Mouse (Mus musculus): ENCODE measurements around the gene Zbtb8os. TPM values are rescaled to one million over a fixed set of nuclear protein-coding genes. Genes with fewer than 3 reads are reported as not detected.
A peak's percentile ranks its signal among the peaks of the same experiment; 100 is the strongest.

Gene Zbtb8os
- polyA plus RNA-seq, 1 experiment from 2014 or later = 31.1 TPM

GRCm38 (mm10) chr4:129299121-129299520 is 36.4 kb upstream of the Zbtb8os start:
- H3K4me2 ChIP-seq = no peak overlapping the region
- H3K4me3 ChIP-seq = no peak overlapping the region
- H3K27me3 ChIP-seq (replicated peaks) = no peaks in the 10 kb centered on the region
- ATAC-seq = no peak
- H3K9me3 ChIP-seq (replicated peaks) = 0 out of 2 replicates have a peak, but pooled peaks cover 4% of the 10 kb centered on the region
- H3K27ac ChIP-seq = no peak overlapping the region
- no peaks in the 10 kb centered on the region for H3K36me3 ChIP-seq
- no peak overlapping the region for H3K9ac ChIP-seq
- peaks cover 34% of the 10 kb centered on the region for H3K4me1 ChIP-seq
- WGBS (ENCODE audit: insufficient replicate concordance) = 68% methylated on average over 10 of the region's 10 CpGs

DNA sequence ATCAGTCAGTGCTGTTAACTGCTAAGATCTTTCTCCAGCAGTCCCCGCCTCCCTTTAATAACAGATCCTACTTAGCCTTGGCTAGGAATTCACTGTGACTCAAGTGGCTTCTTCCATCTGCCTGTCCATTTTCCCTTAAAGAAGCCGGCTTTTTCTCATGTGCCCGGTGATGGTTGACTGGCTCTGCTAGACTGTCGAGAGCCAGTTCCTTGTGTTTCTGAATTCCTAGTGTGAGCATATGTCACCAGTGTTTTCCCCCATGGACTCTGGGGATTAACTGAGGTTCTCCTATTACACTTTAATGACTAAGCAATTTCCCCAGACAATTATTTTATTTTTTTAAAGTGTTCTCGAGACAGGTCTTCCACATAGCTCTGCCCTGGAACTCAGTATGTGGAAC is 32.1 kb upstream of the Zbtb8os start:
- Histone ChIP-seq H3K4me2 (no peak overlapping the region), H3K27me3 (replicated peaks) (no peaks in the 10 kb centered on the region), H3K9ac (no peak overlapping the region), H3K27ac (no peak overlapping the region), H3K36me3 (peaks cover 31% of the 10 kb centered on the region), H3K9me3 (replicated peaks) (0 out of 2 replicates have a peak, but pooled peaks cover 4% of the 10 kb centered on the region), H3K4me1 (peaks cover 32% of the 10 kb centered on the region), H3K4me3 (no peak overlapping the region)
- no peak for ATAC-seq
- 82% methylated on average over 5 of the region's 5 CpGs for WGBS (ENCODE audit: insufficient replicate concordance)

GRCm38 (mm10) chr4:129303816-129304215 is 31.7 kb upstream of the Zbtb8os start:
- H3K27ac ChIP-seq = no peak overlapping the region
- 0 out of 2 replicates have a peak, but pooled peaks cover 4% of the 10 kb centered on the region for H3K9me3 ChIP-seq (replicated peaks)
- H3K27me3 ChIP-seq (replicated peaks) = no peaks in the 10 kb centered on the region
- peaks cover 31% of the 10 kb centered on the region for H3K4me1 ChIP-seq
- peak; percentile 9; the same call in 1 of the 2 replicates for ATAC-seq
- no peak overlapping the region for H3K9ac ChIP-seq
- 81% methylated on average over 9 of the region's 9 CpGs for WGBS (ENCODE audit: insufficient replicate concordance)
- no peak overlapping the region; the same call in 1 of the 2 replicates for H3K4me2 ChIP-seq
- H3K36me3 ChIP-seq = peaks cover 35% of the 10 kb centered on the region
- H3K4me3 ChIP-seq = no peak overlapping the region

GRCm38 (mm10) chr4:129304306-129304705 is 31.2 kb upstream of the Zbtb8os start:
- Histone ChIP-seq H3K9ac (no peak overlapping the region), H3K4me3 (no peak overlapping the region), H3K27ac (no peak overlapping the region), H3K4me2 (peak overlapping the region; percentile 13; the same call in 1 of the 2 replicates), H3K36me3 (peaks cover 40% of the 10 kb centered on the region), H3K27me3 (replicated peaks) (no peaks in the 10 kb centered on the region), H3K4me1 (peaks cover 31% of the 10 kb centered on the region), H3K9me3 (replicated peaks) (0 out of 2 replicates have a peak, but pooled peaks cover 4% of the 10 kb centered on the region)
- peak; percentile 78 for ATAC-seq
- WGBS (ENCODE audit: insufficient replicate concordance) = 6% methylated on average over 1 of the region's 1 CpGs

- H3K4me1 ChIP-seq = peaks cover 25% of the 10 kb centered on the region
- H3K9ac ChIP-seq = no peak overlapping the region
- H3K4me2 ChIP-seq = no peak overlapping the region
- H3K36me3 ChIP-seq = peaks cover 76% of the 10 kb centered on the region
- H3K27ac ChIP-seq = no peak overlapping the region
- no peak for ATAC-seq
- 91% methylated on average over 1 of the region's 1 CpGs for WGBS (ENCODE audit: insufficient replicate concordance)
- no peaks in the 10 kb centered on the region for H3K27me3 ChIP-seq (replicated peaks)
- H3K4me3 ChIP-seq = no peak overlapping the region
- no peaks in the 10 kb centered on the region for H3K9me3 ChIP-seq (replicated peaks)
Observed at GRCm38 (mm10) chr4:129307936-129308335, 27.6 kb upstream of the Zbtb8os start.

- ATAC-seq = no peak
- Histone ChIP-seq H3K9me3 (replicated peaks) (no peaks in the 10 kb centered on the region), H3K4me1 (0 out of 2 replicates have a peak, but pooled peaks cover 6% of the 10 kb centered on the region), H3K27ac (no peak overlapping the region), H3K27me3 (replicated peaks) (no peaks in the 10 kb centered on the region), H3K9ac (no peak overlapping the region), H3K36me3 (peaks cover 99% of the 10 kb centered on the region), H3K4me2 (no peak overlapping the region), H3K4me3 (no peak overlapping the region)
- WGBS (ENCODE audit: insufficient replicate concordance) = 71% methylated on average over 3 of the region's 3 CpGs
Observed at GRCm38 (mm10) chr4:129313886-129314285, 21.6 kb upstream of the Zbtb8os start.

- no peak overlapping the region for H3K4me3 ChIP-seq
- 85% methylated on average over 1 of the region's 1 CpGs for WGBS (ENCODE audit: insufficient replicate concordance)
- no peak overlapping the region for H3K9ac ChIP-seq
- 0 out of 2 replicates have a peak, but pooled peaks cover 2% of the 10 kb centered on the region for H3K4me1 ChIP-seq
- H3K27me3 ChIP-seq (replicated peaks) = no peaks in the 10 kb centered on the region
- no peaks in the 10 kb centered on the region for H3K9me3 ChIP-seq (replicated peaks)
- H3K36me3 ChIP-seq = peaks cover 96% of the 10 kb centered on the region
- no peak overlapping the region for H3K4me2 ChIP-seq
- H3K27ac ChIP-seq = no peak overlapping the region
- ATAC-seq = no peak
Observed at GRCm38 (mm10) chr4:129320876-129321275, 14.6 kb upstream of the Zbtb8os start.

DNA sequence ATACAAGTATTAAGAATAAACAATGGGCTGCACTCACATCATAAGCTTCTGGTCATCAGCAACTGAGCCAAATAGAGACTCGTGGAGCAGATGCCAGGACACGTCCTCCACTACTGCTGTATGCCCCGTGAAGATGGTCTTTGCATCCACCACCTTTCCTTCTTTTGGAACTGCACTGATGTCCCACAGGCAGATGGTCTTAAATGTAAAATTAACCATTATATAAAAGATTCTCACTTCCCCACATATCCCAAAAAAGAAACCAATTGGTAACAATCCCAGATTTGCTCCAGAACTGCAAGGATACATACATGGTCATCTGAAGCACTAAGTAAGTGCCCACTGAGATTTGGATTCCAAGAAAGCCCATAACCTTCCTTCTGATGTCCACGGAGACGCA is 13.5 kb upstream of the Zbtb8os start:
- H3K9me3 ChIP-seq (replicated peaks) = no peaks in the 10 kb centered on the region
- H3K27me3 ChIP-seq (replicated peaks) = no peaks in the 10 kb centered on the region
- no peak for ATAC-seq
- H3K4me2 ChIP-seq = no peak overlapping the region
- no peak overlapping the region for H3K9ac ChIP-seq
- WGBS (ENCODE audit: insufficient replicate concordance) = 88% methylated on average over 5 of the region's 5 CpGs
- H3K36me3 ChIP-seq = peaks cover 96% of the 10 kb centered on the region
- no peak overlapping the region for H3K27ac ChIP-seq
- H3K4me1 ChIP-seq = peaks cover 14% of the 10 kb centered on the region; the same call in 1 of the 2 replicates
- no peak overlapping the region for H3K4me3 ChIP-seq

DNA sequence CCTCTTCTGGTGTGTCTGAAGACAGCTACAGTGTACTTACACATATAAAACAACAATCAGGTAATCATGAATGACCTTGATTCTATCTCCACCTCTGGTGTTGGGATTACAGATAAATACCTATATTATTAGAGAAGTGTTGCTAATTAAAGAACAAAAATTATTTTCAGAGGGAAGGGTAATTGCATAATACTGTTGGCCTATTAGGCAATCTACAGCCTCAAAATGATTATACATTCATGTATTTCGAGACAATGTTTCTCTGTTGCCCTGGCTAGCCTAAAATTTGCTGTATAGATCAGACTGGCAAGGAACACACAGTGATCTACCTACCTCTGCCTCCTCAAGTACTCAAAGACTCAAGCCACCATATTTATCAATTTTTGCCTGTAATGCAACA is 12.0 kb upstream of the Zbtb8os start:
- Histone ChIP-seq H3K36me3 (peaks cover 96% of the 10 kb centered on the region), H3K27me3 (replicated peaks) (no peaks in the 10 kb centered on the region), H3K4me2 (no peak overlapping the region), H3K9me3 (replicated peaks) (no peaks in the 10 kb centered on the region), H3K4me1 (peaks cover 19% of the 10 kb centered on the region; the same call in 1 of the 2 replicates), H3K9ac (no peak overlapping the region), H3K4me3 (no peak overlapping the region), H3K27ac (no peak overlapping the region)
- no peak for ATAC-seq
- 81% methylated on average over 1 of the region's 1 CpGs for WGBS (ENCODE audit: insufficient replicate concordance)

- no peak for ATAC-seq
- Histone ChIP-seq H3K9me3 (replicated peaks) (no peaks in the 10 kb centered on the region), H3K4me3 (no peak overlapping the region), H3K4me2 (no peak overlapping the region), H3K36me3 (peaks cover 97% of the 10 kb centered on the region), H3K4me1 (peaks cover 19% of the 10 kb centered on the region; the same call in 1 of the 2 replicates), H3K9ac (no peak overlapping the region), H3K27ac (no peak overlapping the region), H3K27me3 (replicated peaks) (no peaks in the 10 kb centered on the region)
- WGBS (ENCODE audit: insufficient replicate concordance) = 79% methylated on average over 1 of the region's 1 CpGs
Observed at GRCm38 (mm10) chr4:129324756-129325155, 10.7 kb upstream of the Zbtb8os start.

GRCm38 (mm10) chr4:129326191-129326590 is 9.3 kb upstream of the Zbtb8os start:
- no peak overlapping the region for H3K9ac ChIP-seq
- H3K36me3 ChIP-seq = peaks cover 97% of the 10 kb centered on the region
- no peak overlapping the region for H3K27ac ChIP-seq
- H3K4me1 ChIP-seq = peaks cover 30% of the 10 kb centered on the region
- no peak overlapping the region for H3K4me3 ChIP-seq
- ATAC-seq = no peak
- WGBS (ENCODE audit: insufficient replicate concordance) = 71% methylated on average over 1 of the region's 1 CpGs
- no peaks in the 10 kb centered on the region for H3K27me3 ChIP-seq (replicated peaks)
- no peak overlapping the region for H3K4me2 ChIP-seq
- H3K9me3 ChIP-seq (replicated peaks) = no peaks in the 10 kb centered on the region

DNA sequence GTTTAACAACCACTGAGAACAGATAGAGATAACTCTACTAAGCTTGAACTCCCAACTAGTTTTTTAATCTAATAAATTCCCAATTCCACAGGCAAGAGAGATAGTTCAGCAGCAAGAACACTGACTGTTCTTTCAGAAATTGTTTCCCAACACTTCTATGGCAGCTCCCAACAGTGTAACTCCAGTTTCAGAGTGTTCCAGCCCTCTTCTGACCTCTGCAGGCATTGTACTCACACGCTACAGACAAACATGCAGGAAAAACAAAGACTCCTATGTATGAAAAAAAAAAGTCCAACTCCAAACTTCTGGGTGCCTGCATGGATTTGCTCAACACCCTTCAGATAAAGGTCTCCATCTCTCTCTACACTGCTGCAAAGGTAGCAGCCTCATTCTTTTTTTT is 2.6 kb upstream of the Zbtb8os start:
- peak overlapping the region; percentile 3 for H3K9ac ChIP-seq
- peaks cover 57% of the 10 kb centered on the region for H3K4me1 ChIP-seq
- H3K9me3 ChIP-seq (replicated peaks) = no peaks in the 10 kb centered on the region

More for the DNA sequence above, 2.6 kb upstream of the Zbtb8os start:
- Histone ChIP-seq H3K36me3 (peaks cover 61% of the 10 kb centered on the region), H3K27me3 (replicated peaks) (no peaks in the 10 kb centered on the region), H3K4me2 (peak overlapping the region; percentile 86), H3K27ac (no peak overlapping the region), H3K4me3 (peak overlapping the region; percentile 87)
- no peak for ATAC-seq
- WGBS (ENCODE audit: insufficient replicate concordance) = 75% methylated on average over 1 of the region's 1 CpGs
